Mouse (Mus musculus): ENCODE data around the gene Stxbp5.

GRCm38 (mm10) chr10:9733861-9734260 lies 167.0 kb downstream of the Stxbp5 start:
- TF ChIP-seq POLR2A (IDR thresholded peaks at IDR 0.05; ENCODE audit: low read depth, low read length) (no peak), CTCF (IDR thresholded peaks at IDR 0.05; ENCODE audit: borderline replicate concordance, insufficient read depth, low read length) (no peak)

All from embryonic fibroblast, embryonic 13.5 days (primary cell).